Mouse (Mus musculus) bone marrow, adult 2 months (tissue): ENCODE data around the gene Trp53i11.

ENCODE experiments used
- CTCF ChIP-seq: fragments of 200-500 bp; IDR thresholded peaks from 2 replicates; pipeline ENCODE4 v1.5.1; 2011; ENCODE audit warnings: low read length, control low read depth; ENCODE audit not compliant: control insufficient read depth, insufficient read depth
- POLR2A ChIP-seq: fragments of 200-500 bp; IDR thresholded peaks from 2 replicates; pipeline ENCODE4 v1.6.1; 2011; ENCODE audit warnings: low read depth, mild to moderate bottlenecking, control low read depth, low read length, borderline replicate concordance; ENCODE audit not compliant: control insufficient read depth

- TF ChIP-seq POLR2A (no peak), CTCF (no peak)
Observed at GRCm38 (mm10) chr2:93192182-93192560, 4.8 kb downstream of the Trp53i11 start.
